Mouse (Mus musculus) thymus, adult 2 months (tissue): ENCODE results near the gene Sigirr. TPM values are rescaled to one million over a fixed set of nuclear protein-coding genes. Genes with fewer than 3 reads are reported as not detected.
A peak's percentile ranks its signal among the peaks of the same experiment; 100 is the strongest.

Experiments
- DNase-seq: peaks from one replicate; pipeline ENCODE4 v3.0.0; 2021
- H3K27ac ChIP-seq: fragments of 200-500 bp; 2 replicates; pipeline ENCODE4 v1.5.1; 2012; ENCODE audit warnings: low read length, control low read depth; ENCODE audit not compliant: control insufficient read depth, insufficient read depth
- H3K27me3 ChIP-seq: fragments of 200-500 bp; 2 replicates; pipeline ENCODE4 v1.6.1; 2012; ENCODE audit warnings: mild to moderate bottlenecking, low read length, moderate library complexity, mixed read lengths; ENCODE audit not compliant: control insufficient read depth, insufficient read depth
- H3K36me3 ChIP-seq: fragments of 200-500 bp; 2 replicates; pipeline ENCODE4 v1.6.1; 2012; ENCODE audit warnings: mild to moderate bottlenecking, low read length, moderate library complexity; ENCODE audit not compliant: control insufficient read depth, insufficient read depth
- H3K4me1 ChIP-seq: fragments of 200-500 bp; replicated peaks from 2 replicates; pipeline ENCODE4 v1.6.1; 2012; ENCODE audit warnings: low read length; ENCODE audit not compliant: control insufficient read depth, insufficient read depth
- H3K4me3 ChIP-seq: fragments of 200-500 bp; 2 replicates; pipeline ENCODE4 v1.5.1; 2012; ENCODE audit warnings: mild to moderate bottlenecking, low read length, control low read depth, moderate library complexity; ENCODE audit not compliant: control insufficient read depth, insufficient read depth
- CTCF ChIP-seq: fragments of 200-500 bp; IDR thresholded peaks from 2 replicates; pipeline ENCODE4 v1.5.1; 2012; ENCODE audit warnings: mild to moderate bottlenecking, control low read depth, low read length, moderate library complexity, borderline replicate concordance; ENCODE audit not compliant: control insufficient read depth, poor library complexity, insufficient read depth; ENCODE audit errors: extremely low read depth
- POLR2A ChIP-seq: fragments of 200-500 bp; IDR thresholded peaks from 2 replicates; pipeline ENCODE4 v1.6.1; 2012; ENCODE audit warnings: mild to moderate bottlenecking, low read length, control low read depth, moderate library complexity; ENCODE audit not compliant: control insufficient read depth, poor library complexity, insufficient read depth; ENCODE audit errors: extremely low read depth
- WGBS: fragments of 180-500 bp; shearing (Covaris S2); methylation state at CpG from one replicate; pipeline ENCODE4 v1.1.7; 2018; 5-methylcytosine and 5-hydroxymethylcytosine counted together
- polyA plus RNA-seq: library from polyadenylated mRNA; depleted of rRNA; stranded (reverse); fragments of >200 nt; gene quantifications from 2 replicates; pipeline ENCODE4 v1.2.3, GENCODE M21; 2012

The Sigirr gene
- polyA plus RNA-seq, 1 experiment: 67.3 TPM

DNA sequence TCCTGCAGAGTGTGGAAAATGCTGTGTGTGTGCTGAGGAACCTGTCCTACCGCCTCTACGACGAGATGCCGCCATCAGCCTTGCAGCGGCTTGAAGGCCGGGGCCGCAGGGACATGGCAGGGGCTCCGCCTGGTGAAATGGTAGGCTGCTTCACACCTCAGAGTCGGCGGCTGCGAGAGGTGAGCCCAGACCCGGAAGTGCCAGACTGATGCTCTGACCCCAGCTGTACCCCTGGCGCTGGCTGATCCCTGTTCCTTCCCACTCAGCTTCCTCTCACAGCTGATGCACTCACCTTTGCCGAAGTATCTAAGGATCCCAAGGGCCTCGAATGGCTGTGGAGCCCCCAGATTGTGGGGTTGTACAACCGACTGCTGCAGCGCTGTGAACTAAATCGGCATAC, 11.9 kb downstream of the Sigirr start:
- peak; percentile 38 for DNase-seq
- H3K27me3 ChIP-seq: no peaks in the 10 kb centered on the region
- H3K27ac ChIP-seq: no peak overlapping the region
- H3K4me1 ChIP-seq: peaks cover 27% of the 10 kb centered on the region
- no peaks in the 10 kb centered on the region for H3K36me3 ChIP-seq
- H3K4me3 ChIP-seq: peak overlapping the region; percentile 46
- WGBS: 15% methylated on average over 18 of the region's 18 CpGs
- TF ChIP-seq CTCF (no peak), POLR2A (no peak)

DNA sequence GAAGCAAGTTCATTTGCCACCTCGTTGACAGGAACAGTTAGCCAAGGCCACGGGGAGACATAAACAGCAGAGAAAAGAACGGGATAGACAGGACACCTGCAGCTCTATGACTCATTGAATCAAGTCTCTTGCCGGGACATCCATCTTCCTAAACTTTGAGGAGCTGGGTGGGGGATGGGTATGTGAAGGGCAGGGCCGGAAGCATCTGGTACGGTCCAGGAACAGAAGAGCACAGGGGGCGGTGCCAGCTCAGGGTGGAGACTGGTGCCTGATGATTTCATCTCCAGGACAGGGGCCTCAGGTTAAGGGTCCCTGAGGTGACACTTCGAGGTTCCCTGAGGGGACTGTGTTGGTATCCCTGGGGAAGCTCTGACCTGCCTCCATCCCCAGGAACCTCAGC, 12.5 kb downstream of the Sigirr start:
- H3K27ac ChIP-seq: no peak overlapping the region
- WGBS: 22% methylated on average over 8 of the region's 8 CpGs
- TF ChIP-seq POLR2A (no peak), CTCF (no peak)
- H3K4me1 ChIP-seq: peaks cover 27% of the 10 kb centered on the region
- DNase-seq: peak; percentile 66
- no peaks in the 10 kb centered on the region for H3K27me3 ChIP-seq
- H3K36me3 ChIP-seq: no peaks in the 10 kb centered on the region
- peak overlapping the region; percentile 46 for H3K4me3 ChIP-seq

DNA sequence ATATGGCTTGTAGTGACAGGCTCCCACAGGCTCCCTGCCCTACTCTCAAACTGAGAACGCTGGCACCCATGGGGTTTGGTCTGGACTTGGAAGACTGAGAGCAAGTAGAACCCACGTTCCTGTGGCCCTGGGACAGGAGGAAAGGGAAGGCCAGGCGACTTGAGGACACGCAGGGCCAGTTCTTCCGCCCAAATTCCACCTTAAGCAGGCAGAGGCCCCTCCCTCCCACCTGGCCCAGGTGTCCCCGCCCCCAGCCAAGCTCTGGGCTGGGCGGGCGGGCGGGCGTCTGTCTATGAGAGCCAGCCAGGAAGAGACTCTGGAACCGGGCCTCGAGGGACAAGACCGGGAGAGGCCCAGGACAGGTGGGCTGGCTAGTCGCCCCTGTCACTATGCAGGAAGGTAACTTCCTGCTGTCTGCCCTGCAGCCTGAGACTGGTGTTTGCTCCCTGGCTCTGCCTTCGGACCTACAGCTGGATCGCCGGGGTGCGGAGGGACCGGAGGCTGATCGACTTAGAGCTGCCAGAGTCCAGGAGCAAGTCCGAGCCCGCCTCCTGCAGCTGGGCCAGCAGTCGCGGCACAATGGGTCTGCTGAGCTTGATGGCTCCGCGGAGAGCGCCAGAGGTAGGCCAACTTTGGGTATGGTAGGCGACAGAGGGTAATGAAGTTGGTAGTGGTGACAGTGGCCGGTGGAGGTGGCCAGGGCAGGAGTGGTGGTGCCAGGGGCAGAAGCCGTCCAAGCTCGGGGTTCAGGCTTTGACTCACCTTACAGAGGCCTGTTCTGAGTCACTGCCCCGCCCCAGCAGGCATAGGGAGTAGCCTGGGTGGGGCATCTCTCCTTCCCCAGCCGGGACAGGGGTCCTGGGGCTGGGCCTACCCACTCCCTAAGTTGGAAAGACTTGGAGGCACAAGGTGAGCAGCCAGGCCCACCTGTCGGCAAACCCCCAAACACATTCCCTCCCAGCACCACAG, 20.6 kb downstream of the Sigirr start:
- DNase-seq: no peak
- H3K27ac ChIP-seq: no peak overlapping the region
- H3K4me1 ChIP-seq: no peaks in the 10 kb centered on the region
- WGBS: 86% methylated on average over 34 of the region's 34 CpGs
- H3K4me3 ChIP-seq: 0 out of 2 replicates have a peak overlapping the region, but pooled peaks have one; percentile 2
- H3K27me3 ChIP-seq: no peaks in the 10 kb centered on the region
- no peaks in the 10 kb centered on the region for H3K36me3 ChIP-seq
- TF ChIP-seq POLR2A (no peak), CTCF (no peak)

DNA sequence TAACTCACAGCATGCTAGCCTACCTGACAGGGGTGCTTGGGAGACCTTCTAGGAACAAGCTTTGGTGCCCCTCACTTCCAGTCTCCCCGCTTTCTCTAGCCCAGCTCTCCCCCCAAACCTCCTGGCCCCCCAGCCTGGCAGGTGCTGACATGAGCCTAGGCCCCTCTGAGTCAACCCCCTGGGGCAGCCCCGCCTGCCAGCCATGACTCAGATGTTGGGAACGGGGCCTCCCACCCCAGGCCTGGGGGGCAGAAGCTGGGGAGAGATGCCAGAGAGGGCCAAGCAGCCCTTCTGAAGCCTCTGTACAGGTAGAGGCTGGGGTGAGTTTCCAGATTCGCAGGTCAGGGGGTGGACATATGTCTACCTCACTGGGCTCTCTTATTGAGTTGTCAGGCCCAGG, 21.5 kb downstream of the Sigirr start:
- no peak overlapping the region for H3K4me3 ChIP-seq
- H3K27me3 ChIP-seq: no peaks in the 10 kb centered on the region
- no peaks in the 10 kb centered on the region for H3K36me3 ChIP-seq
- TF ChIP-seq CTCF (no peak), POLR2A (no peak)
- WGBS: 93% methylated on average over 4 of the region's 4 CpGs
- peaks cover 3% of the 10 kb centered on the region for H3K4me1 ChIP-seq
- H3K27ac ChIP-seq: no peak overlapping the region
- no peak for DNase-seq

DNA sequence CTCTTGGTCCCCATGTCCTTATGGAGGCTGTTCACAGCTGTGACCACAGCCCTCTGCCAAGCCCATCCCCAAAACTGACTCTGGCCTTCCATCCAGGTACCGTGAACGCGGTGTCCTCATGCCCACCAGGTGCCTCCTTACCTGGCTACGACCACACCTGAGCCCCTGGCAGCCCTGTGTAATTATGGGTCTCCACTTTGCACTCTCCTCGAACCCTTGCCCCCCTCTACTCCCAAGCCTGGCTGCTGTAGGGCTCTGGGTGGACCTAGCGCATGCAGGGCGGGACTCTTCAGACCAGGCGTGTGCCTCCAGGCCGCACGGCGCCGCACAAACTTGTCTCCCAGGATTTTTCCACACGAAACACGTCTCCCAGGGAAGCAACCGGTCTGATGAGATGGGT, 22.5 kb downstream of the Sigirr start, which contains the start of gene Pkp3:
Pkp3 (plus strand) TSS at position 378 of the 400 bp plus-strand sequence.
- no peaks in the 10 kb centered on the region for H3K27me3 ChIP-seq
- H3K36me3 ChIP-seq: no peaks in the 10 kb centered on the region
- TF ChIP-seq POLR2A (no peak), CTCF (no peak)
- 97% methylated on average over 15 of the region's 15 CpGs for WGBS
- peaks cover 4% of the 10 kb centered on the region for H3K4me1 ChIP-seq
- H3K27ac ChIP-seq: no peak within 1 kb of the TSS
- H3K4me3 ChIP-seq: no peak within 1 kb of the TSS
- no peak for DNase-seq

DNA sequence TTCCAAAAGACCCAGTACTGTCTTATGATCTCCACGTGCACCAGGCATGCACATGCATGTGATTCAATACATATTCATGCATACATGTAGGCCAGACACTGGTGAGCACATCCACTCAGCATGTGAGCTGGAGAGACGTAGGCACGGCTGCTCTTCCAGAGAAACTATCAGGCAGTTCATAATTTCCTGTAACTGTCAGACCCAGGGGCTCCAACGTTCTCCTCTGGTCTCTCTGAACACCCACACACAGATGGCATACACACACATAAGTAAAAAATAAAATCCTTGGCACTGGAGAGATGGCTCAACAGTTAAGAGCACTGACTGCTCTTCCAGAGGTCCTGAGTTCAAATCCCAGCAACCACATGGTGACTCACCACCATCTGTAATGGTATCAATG, 26.6 kb downstream of the Sigirr start:
- Histone ChIP-seq H3K4me3 (no peak overlapping the region), H3K27ac (no peak overlapping the region), H3K4me1 (peaks cover 21% of the 10 kb centered on the region), H3K36me3 (no peaks in the 10 kb centered on the region), H3K27me3 (peaks cover 7% of the 10 kb centered on the region)
- no peak for DNase-seq
- 72% methylated on average over 4 of the region's 4 CpGs for WGBS
- TF ChIP-seq POLR2A (no peak), CTCF (no peak)
